Mouse (Mus musculus): ENCODE data around the gene Mrpl33. TPM values are rescaled to one million over a fixed set of nuclear protein-coding genes. Genes with fewer than 3 reads are reported as not detected.
"Not testable (repeated sequence)": the region's sequence is repeated elsewhere in the genome, so short reads cannot be mapped to it uniquely, and the experiment has no call there.

Gene Mrpl33
- polyA plus RNA-seq, 1 experiment = 131 TPM

DNA sequence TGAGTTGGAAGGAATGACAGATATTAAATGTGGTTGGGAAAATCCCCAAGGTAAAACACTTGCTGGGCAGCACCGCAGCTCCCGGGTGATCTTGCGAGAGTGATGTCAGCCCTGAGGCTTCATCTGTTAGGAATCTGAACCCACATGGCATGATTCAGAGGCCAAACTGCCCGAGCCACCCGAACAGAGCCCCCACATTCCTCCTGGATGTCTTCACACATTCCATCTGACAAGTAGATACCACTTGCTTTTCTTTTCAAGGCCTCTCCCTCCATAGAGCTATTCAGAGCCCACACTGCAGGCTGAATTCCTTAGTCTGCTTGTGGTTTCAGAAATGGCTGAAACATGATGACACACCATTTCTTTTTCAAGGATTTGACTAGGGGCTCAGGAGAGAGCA is 33.3 kb downstream of the Mrpl33 start:
- Histone ChIP-seq H3K4me1 (ENCODE audit: control insufficient read depth, insufficient read depth, low read length) (peaks cover 32% of the 10 kb centered on the region), H3K27ac (ENCODE audit: insufficient read depth, low read depth, low read length) (no peak overlapping the region), H3K4me3 (ENCODE audit: insufficient read depth, low read length) (no peak overlapping the region)
- TF ChIP-seq POLR2A (IDR thresholded peaks at IDR 0.05; ENCODE audit: borderline replicate concordance, low read depth, low read length) (no peak), CTCF (IDR thresholded peaks at IDR 0.05; ENCODE audit: low read depth, low read length) (no peak)

DNA sequence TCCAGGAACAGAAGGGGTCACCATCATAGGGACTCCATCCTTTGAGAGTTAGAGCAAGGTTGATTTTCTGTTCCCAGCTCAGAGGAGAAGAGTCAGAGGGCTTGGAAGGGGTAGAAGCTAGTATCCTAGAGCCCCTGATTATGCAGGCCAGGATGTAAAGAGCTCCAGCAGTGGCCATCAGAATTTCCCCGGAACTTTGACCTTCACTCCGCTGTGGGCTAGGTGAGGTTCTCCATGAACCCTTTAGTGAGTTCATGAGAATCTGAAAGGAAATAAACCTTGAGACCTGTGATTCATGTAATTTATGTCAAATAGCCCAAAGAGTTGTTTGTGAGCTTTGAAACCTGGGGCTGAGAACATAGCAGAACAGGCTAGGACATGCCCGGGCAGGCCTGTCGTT is 34.4 kb downstream of the Mrpl33 start:
- not testable (repeated sequence) for H3K4me3 ChIP-seq (ENCODE audit: insufficient read depth, low read length); H3K27ac ChIP-seq (ENCODE audit: insufficient read depth, low read depth, low read length)
- peaks cover 34% of the 10 kb centered on the region for H3K4me1 ChIP-seq (ENCODE audit: control insufficient read depth, insufficient read depth, low read length)

DNA sequence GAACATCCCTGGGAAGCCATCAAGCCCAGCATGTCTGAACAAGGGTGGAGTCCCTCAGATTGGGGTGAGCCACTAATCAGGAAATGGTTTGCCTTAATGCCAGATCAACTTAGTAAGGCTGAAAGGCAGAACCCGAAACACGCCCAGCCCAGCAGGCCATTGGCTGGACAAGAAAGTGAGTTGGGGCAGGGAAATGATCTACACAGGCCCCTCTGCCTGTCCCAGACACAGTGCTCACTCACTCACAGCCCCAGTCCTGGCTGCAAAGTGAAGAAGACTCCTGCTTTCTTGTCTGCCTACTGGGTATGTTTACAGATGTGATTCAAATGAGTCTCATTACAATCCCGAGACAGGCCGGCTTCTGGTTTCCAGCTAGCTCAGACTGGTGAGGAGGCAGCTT is 37.4 kb downstream of the Mrpl33 start:
- H3K4me1 ChIP-seq (ENCODE audit: control insufficient read depth, insufficient read depth, low read length) = peaks cover 25% of the 10 kb centered on the region
- no peak overlapping the region for H3K4me3 ChIP-seq (ENCODE audit: insufficient read depth, low read length)
- H3K27ac ChIP-seq (ENCODE audit: insufficient read depth, low read depth, low read length) = no peak overlapping the region
- TF ChIP-seq CTCF (IDR thresholded peaks at IDR 0.05; ENCODE audit: low read depth, low read length) = no peak
- TF ChIP-seq POLR2A (IDR thresholded peaks at IDR 0.05; ENCODE audit: borderline replicate concordance, low read depth, low read length) = no peak

DNA sequence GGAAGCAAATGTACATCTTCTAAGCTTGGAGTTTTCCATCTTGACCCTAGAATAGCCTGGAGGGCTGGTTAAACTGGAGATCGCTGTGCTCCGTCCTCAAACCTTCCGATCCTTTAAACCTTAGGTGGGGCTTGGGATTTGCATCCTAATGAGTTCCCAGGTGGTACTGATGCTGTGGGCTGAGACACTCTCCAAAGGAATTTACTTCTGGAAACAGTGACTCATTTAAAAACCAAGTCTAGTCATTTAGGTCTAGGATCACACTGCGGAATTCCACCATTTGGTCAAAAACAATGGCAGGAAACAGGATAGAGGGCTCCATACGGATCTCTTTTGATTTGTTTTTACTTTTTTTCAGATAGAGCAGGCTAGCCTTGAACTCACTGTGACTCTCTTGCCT is 37.9 kb downstream of the Mrpl33 start:
- peaks cover 25% of the 10 kb centered on the region for H3K4me1 ChIP-seq (ENCODE audit: control insufficient read depth, insufficient read depth, low read length)
- H3K27ac ChIP-seq (ENCODE audit: insufficient read depth, low read depth, low read length) = no peak overlapping the region
- TF ChIP-seq POLR2A (IDR thresholded peaks at IDR 0.05; ENCODE audit: borderline replicate concordance, low read depth, low read length) = no peak
- TF ChIP-seq CTCF (IDR thresholded peaks at IDR 0.05; ENCODE audit: low read depth, low read length) = no peak
- no peak overlapping the region for H3K4me3 ChIP-seq (ENCODE audit: insufficient read depth, low read length)

DNA sequence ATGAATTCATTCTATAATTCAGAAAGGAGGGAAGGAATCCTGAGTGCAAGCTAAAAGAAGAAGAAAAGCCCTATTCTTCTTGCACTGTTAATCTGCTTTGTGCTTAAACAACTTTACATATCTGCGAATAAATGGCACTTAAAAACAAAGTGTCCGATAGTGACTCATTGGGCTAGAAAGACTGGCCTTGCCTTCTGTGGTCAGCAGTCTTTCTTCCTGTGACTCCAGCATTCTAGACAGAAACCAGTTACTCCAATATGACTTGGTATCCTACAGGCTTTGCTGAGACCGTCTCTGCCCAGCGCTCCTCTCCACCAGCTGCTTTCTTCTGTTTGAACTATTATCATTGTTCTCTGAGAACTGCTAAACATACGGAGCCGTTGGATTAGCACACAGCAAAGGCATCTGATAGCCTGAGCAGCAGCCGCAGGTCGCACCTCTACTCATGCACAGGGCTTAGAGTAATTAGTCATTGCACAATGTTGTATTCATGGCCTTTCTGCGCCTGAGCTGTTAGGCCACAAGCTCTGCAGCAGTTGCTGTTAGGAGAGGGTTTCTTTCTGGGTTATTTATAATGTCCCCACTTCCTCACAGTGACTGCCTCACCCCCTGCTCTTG is 40.0 kb downstream of the Mrpl33 start:
- H3K4me3 ChIP-seq (ENCODE audit: insufficient read depth, low read length) = no peak overlapping the region
- peak overlapping the region; percentile 23 for H3K27ac ChIP-seq (ENCODE audit: insufficient read depth, low read depth, low read length)
- H3K4me1 ChIP-seq (ENCODE audit: control insufficient read depth, insufficient read depth, low read length) = peaks cover 17% of the 10 kb centered on the region
- no peak for TF ChIP-seq POLR2A (IDR thresholded peaks at IDR 0.05; ENCODE audit: borderline replicate concordance, low read depth, low read length)
- TF ChIP-seq CTCF (IDR thresholded peaks at IDR 0.05; ENCODE audit: low read depth, low read length) = no peak

DNA sequence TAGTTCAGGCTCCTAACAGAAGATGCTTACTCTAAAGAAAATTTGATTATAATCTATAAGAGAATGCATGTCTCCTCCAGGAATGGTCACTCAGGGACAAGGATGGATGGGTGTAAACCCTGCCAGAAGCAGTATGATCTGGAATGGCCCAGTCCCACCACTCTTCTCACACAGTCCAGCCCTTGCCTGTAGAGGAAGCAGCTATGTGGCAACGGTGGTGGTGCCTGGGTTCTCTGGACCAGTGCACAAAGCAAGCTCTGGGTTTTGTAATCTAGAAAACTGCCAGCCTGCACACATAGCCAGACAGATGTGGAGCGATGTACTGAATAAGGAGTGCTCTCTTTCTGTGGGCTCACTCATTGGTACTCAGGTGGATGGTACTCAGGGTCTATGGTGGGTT is 43.8 kb downstream of the Mrpl33 start:
- peaks cover 35% of the 10 kb centered on the region for H3K4me1 ChIP-seq (ENCODE audit: control insufficient read depth, insufficient read depth, low read length)
- no peak overlapping the region for H3K4me3 ChIP-seq (ENCODE audit: insufficient read depth, low read length)
- TF ChIP-seq POLR2A (IDR thresholded peaks at IDR 0.05; ENCODE audit: borderline replicate concordance, low read depth, low read length) = no peak
- TF ChIP-seq CTCF (IDR thresholded peaks at IDR 0.05; ENCODE audit: low read depth, low read length) = no peak
- H3K27ac ChIP-seq (ENCODE audit: insufficient read depth, low read depth, low read length) = no peak overlapping the region

DNA sequence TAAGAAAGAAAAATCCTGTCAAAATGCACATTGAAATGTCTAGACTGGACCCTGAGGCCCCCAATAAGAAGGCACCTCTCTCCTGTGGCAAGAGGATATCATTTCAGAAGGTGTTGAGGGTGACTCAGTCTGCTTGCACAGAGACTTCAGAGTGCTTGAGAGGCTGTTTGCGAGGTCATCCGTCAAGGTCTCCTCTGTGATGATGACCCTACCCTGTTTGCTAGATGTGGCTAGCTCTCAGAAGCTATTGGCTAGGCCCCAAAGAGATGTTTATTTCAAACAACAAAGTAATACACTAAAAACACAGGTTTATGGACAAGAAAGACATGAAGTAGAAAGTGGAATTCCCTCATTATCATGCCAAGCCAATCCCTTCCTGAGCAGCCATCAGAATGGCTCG is 45.6 kb downstream of the Mrpl33 start:
- no peak overlapping the region for H3K27ac ChIP-seq (ENCODE audit: insufficient read depth, low read depth, low read length)
- TF ChIP-seq CTCF (IDR thresholded peaks at IDR 0.05; ENCODE audit: low read depth, low read length) (no peak), POLR2A (IDR thresholded peaks at IDR 0.05; ENCODE audit: borderline replicate concordance, low read depth, low read length) (no peak)
- H3K4me1 ChIP-seq (ENCODE audit: control insufficient read depth, insufficient read depth, low read length) = peaks cover 26% of the 10 kb centered on the region
- no peak overlapping the region for H3K4me3 ChIP-seq (ENCODE audit: insufficient read depth, low read length)

GRCm38 (mm10) chr5:31644272-31644671 is 47.5 kb downstream of the Mrpl33 start:
- peaks cover 30% of the 10 kb centered on the region for H3K4me1 ChIP-seq (ENCODE audit: control insufficient read depth, insufficient read depth, low read length)
- peak overlapping the region; percentile 17; the same call in 1 of the 2 replicates for H3K27ac ChIP-seq (ENCODE audit: insufficient read depth, low read depth, low read length)
- TF ChIP-seq CTCF (IDR thresholded peaks at IDR 0.05; ENCODE audit: low read depth, low read length) (no peak), POLR2A (IDR thresholded peaks at IDR 0.05; ENCODE audit: borderline replicate concordance, low read depth, low read length) (no peak)
- H3K4me3 ChIP-seq (ENCODE audit: insufficient read depth, low read length) = no peak overlapping the region

DNA sequence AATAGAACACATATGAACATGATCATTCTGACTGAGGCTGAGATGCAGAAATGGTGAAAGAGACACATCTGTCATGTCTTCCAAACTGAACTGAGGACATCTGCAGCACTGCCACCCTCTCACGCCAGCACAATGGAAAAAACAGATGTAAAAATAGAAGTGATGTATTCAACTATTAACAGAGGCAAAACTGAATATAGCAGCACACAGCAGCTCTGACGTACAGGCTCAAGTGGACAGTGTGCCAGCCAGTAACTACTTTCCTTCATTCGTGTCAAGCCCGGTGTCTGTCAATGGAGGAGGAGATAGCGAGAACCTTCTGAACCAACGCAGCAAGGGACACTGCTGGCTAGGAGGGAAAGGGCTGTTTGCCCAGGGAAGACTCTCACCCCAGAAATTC is 48.1 kb downstream of the Mrpl33 start:
- Histone ChIP-seq H3K27ac (ENCODE audit: insufficient read depth, low read depth, low read length) (no peak overlapping the region), H3K4me3 (ENCODE audit: insufficient read depth, low read length) (no peak overlapping the region), H3K4me1 (ENCODE audit: control insufficient read depth, insufficient read depth, low read length) (peaks cover 30% of the 10 kb centered on the region)
- TF ChIP-seq POLR2A (IDR thresholded peaks at IDR 0.05; ENCODE audit: borderline replicate concordance, low read depth, low read length) = no peak
- TF ChIP-seq CTCF (IDR thresholded peaks at IDR 0.05; ENCODE audit: low read depth, low read length) = no peak

GRCm38 (mm10) chr5:31645798-31646197 is 49.1 kb downstream of the Mrpl33 start:
- H3K4me3 ChIP-seq (ENCODE audit: insufficient read depth, low read length) = no peak overlapping the region
- no peak for TF ChIP-seq POLR2A (IDR thresholded peaks at IDR 0.05; ENCODE audit: borderline replicate concordance, low read depth, low read length)
- TF ChIP-seq CTCF (IDR thresholded peaks at IDR 0.05; ENCODE audit: low read depth, low read length) = no peak

DNA sequence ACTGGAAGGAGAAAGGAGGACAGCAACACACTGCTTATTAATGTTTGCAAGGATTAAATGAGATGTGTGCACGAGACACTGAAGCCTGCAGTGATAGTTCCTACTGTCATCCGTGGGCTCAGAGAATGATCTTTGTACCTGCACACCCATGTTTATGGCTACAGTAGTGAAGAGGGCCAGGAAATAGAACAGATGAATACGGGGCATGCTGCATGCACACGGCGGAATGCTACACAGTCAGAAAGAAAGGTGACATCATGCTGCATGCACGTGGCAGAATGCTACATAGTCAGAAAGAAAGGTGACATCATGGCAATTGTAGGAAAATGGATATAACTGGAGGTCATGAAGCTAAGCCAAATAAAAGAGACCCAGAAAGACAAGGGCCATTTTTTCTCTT is 49.8 kb downstream of the Mrpl33 start:
- H3K4me3 ChIP-seq (ENCODE audit: insufficient read depth, low read length) = no peak overlapping the region
- H3K4me1 ChIP-seq (ENCODE audit: control insufficient read depth, insufficient read depth, low read length) = peaks cover 40% of the 10 kb centered on the region
- H3K27ac ChIP-seq (ENCODE audit: insufficient read depth, low read depth, low read length) = no peak overlapping the region
- TF ChIP-seq POLR2A (IDR thresholded peaks at IDR 0.05; ENCODE audit: borderline replicate concordance, low read depth, low read length) (no peak), CTCF (IDR thresholded peaks at IDR 0.05; ENCODE audit: low read depth, low read length) (no peak)

More at GRCm38 (mm10) chr5:31645798-31646197, 49.1 kb downstream of the Mrpl33 start:
- Histone ChIP-seq H3K27ac (ENCODE audit: insufficient read depth, low read depth, low read length) (no peak overlapping the region), H3K4me1 (ENCODE audit: control insufficient read depth, insufficient read depth, low read length) (peaks cover 38% of the 10 kb centered on the region)

All from bone marrow macrophage, adult 2 months (primary cell).